Mouse (Mus musculus): ENCODE data around the gene Ptch1.

Gene Ptch1

DNA sequence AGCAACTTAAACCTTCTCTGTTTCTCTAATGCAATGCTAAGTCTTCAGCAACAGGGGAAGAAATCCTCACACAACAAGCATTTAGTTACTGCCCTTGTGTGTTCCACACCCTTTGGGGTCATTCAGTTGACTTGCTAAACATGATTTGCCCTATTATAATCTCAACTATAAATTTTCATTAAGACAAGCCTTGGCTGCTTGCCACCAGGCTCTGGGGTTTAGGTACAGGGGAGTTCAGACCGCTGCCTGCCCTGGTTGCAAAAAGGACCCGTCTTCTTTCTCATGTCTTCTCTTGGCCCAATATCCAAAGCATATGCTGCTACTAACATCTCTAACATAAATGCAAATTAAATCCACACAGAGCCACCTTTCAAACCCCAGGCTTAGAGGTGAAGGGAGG is 49.3 kb downstream of the Ptch1 start:
- ChIA-PET CTCF (interaction anchor here in 1 of 4 experiments (0.6 kb wide), 1 partner anchor 158 kb away, joined by 3 read pairs; no protein-coding TSS in a partner anchor), POLR2A (interaction anchor here in 2 of 4 experiments (0.6 to 6.4 kb wide), 5 partner anchors 8 to 231 kb away, joined by 3 to 53 read pairs (median 4); no protein-coding TSS in a partner anchor)

DNA sequence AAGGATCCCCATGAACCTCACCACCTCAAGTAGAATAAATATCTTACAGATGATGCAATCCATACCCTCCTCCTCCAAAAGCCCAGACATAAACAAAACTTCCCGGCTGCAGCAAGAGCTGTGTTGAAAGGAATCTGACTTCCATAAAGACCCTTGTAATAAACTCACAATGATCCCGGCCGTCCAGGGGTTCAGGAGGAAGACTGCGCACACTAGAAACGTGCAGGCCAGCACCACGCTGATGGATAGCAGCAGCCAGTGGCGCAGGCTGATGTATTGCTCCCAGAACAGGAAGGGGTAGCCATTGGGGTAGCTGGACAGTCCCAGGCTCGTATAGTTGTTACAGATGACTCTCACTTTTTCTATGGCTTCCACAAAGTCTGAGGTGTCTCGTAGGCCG is 50.6 kb downstream of the Ptch1 start:
- POLR2A ChIA-PET, result interaction anchor here in 2 of 4 experiments (0.5 to 1.1 kb wide), 5 partner anchors 12 to 92 kb away, joined by 3 read pairs; no protein-coding TSS in a partner anchor
- CTCF ChIA-PET, result no interaction called here

DNA sequence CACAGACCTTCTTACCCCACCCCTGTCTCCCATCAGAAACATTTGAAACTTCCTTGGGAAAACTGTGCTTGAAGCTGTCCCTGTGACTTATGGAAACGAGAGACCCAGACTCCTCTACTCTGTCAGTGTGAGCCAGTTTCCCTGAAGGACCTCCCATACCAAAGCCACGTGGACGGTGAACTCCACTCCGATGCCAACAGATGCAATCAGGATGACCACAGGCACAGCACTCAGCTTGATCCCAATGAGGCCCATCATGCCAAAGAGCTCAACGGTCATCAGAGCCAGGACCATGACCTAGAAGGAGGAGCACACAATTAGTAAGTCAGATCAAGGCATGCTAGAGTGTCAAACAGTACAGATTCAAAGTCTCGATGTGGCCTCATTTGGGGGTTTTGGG is 53.3 kb downstream of the Ptch1 start:
- CTCF ChIA-PET, result no interaction called here
- POLR2A ChIA-PET, result interaction anchor here in 1 of 4 experiments (0.9 to 1.6 kb wide), 3 partner anchors 9 to 41 kb away, joined by 3 to 4 read pairs (median 4); no protein-coding TSS in a partner anchor

DNA sequence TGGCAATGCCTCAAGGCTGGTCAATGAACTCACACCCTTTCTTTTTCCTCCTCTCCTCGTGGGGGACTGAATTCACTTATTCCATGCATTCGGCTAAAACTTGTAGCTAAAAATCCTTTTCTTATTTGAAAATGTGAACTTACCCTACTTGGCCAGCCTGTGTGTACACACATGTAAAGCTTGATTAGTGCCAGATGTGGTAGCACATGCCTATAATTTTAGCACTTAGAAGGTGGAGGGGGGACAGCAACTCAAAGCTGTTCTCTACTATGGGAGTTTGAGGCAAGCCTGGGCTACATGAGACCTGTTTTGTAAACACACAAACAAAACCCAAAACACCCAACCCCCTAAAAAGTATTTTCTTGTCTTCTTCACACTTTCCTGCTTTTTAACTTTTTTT is 56.9 kb downstream of the Ptch1 start:
- ChIA-PET POLR2A (interaction anchor here in 3 of 4 experiments (1.1 to 5.3 kb wide), 6 partner anchors 9 to 85 kb away, joined by 3 to 53 read pairs (median 4); partner anchors contain the start of gene Fancc (in 1 of the 3)), CTCF (no interaction called here)

DNA sequence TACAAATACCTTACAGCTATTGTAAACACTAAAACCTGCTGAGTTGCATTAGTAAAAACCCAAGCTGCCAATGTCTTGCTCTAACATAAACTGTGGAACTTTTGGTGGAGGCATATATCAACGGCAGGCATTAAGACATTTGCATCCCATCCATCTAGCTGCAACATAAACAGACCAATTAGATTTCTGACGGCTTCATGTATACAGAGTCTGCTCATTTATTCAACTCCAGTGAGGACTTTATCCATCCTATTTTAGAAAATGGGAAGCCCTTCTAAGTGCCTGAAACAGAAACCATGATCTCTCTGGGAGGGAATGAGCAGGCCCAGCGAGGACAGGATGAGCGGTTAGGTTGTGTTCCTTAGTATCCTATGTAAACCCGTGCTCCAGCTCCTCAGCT is 57.9 kb downstream of the Ptch1 start:
- ChIA-PET CTCF (interaction anchor here in 1 of 4 experiments (0.5 to 0.6 kb wide), 2 partner anchors 281 to 735 kb away, joined by 3 to 6 read pairs; no protein-coding TSS in a partner anchor), POLR2A (interaction anchor here in 3 of 4 experiments (0.6 to 5.3 kb wide), 7 partner anchors 10 to 797 kb away, joined by 3 to 53 read pairs (median 4); partner anchors contain the start of genes Aaed1 (in 1 of the 3) and Fancc (in 1 of the 3))

DNA sequence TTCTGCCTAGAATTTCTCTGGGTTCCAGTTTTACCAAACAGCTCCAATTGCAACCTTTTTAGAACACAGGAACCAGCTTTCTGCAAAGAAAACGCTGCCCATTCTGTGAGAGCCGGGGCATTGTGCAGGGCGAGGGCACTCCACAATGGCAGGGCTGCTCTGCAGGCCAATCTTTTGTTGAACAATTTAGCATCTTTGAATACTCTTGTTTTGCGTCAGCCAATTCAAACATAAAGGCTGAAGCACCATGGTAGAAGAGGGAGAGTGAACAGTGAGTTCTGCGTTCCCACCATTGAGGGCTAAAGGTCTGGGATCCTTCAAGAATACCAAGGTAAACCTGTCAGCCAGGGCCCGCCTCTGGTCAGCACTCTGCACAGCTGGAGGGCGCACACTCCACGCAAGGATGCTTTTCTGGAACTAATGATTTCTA is 58.5 kb downstream of the Ptch1 start:
- POLR2A ChIA-PET, result interaction anchor here (0.6 to 5.3 kb wide), 12 partner anchors 12 to 798 kb away, joined by 3 to 53 read pairs (median 4); partner anchors contain the start of genes Aaed1 (in 1 of the 4) and Fancc (in 1 of the 4)

DNA sequence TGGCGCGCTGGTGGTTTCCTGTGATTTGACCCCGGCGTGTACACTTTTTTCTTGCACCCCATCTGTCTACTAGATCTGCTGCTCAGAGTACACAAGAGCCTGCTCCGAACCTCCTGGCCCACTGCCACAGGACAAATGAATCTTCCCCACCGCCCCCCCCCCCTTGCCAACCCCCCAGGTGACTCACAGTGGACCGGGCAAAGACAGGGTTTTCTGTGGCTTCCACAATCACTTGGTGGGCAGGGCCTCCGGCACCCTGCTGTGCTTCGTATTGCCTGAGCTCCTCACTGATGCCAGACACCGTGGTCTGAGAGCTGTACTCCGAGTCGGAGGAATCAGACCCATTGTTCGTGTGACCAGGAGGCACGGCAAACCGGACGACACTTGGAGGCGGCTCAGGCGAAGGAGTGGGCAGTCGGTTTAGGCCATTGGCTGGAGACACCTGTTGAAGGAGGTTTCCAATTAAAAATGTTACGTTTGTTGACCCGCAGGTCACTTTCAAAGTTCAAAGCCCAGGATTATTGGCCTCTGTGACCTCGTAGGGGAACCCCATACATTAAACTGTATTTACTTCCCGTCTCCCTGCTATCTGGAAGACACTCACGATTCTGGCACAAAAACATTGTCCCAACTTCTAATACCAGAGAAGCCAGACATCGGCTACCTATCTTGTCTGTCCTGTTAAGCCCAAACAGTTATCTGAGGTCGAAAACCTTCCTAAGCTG is 59.9 kb downstream of the Ptch1 start:
- ChIA-PET POLR2A (interaction anchor here in 3 of 4 experiments (0.6 to 5.3 kb wide), 19 partner anchors 8 to 540 kb away, joined by 3 to 53 read pairs (median 4); partner anchors contain the start of gene Fancc (in 1 of the 3)), CTCF (interaction anchor here in 1 of 4 experiments (0.7 kb wide), 1 partner anchor 157 kb away, joined by 4 read pairs; no protein-coding TSS in a partner anchor)

More for the DNA sequence above, 58.5 kb downstream of the Ptch1 start:
- CTCF ChIA-PET, result interaction anchor here in 1 of 4 experiments (0.5 to 0.6 kb wide), 2 partner anchors 281 to 735 kb away, joined by 3 to 6 read pairs; no protein-coding TSS in a partner anchor

GRCm38 (mm10) chr13:63512411-63512810 is 61.0 kb downstream of the Ptch1 start:
- ChIA-PET CTCF (no interaction called here), POLR2A (interaction anchor here in 3 of 4 experiments (0.7 to 4.6 kb wide), 15 partner anchors 8 to 417 kb away, joined by 3 to 25 read pairs (median 6); partner anchors contain the start of gene Fancc (in 2 of the 3))

DNA sequence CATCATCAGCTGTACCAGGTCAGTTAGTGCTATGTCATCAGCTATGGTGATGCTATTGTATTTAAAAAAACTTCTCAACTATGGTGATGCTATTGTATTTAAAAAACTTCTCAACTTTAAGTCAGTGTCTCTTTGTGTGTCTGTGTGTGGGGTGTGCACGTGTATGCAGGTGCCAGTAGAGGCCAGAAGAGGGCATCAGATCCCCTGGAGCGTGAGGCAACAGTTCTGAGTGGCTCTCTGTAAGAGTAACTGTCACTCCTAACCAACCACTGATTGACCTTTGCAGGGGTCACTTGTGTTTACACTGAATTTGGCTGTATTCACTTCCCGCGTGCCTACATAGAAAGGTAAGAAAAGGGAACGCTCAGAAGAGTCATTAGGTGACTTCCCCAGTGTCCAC is 65.6 kb downstream of the Ptch1 start:
- CTCF ChIA-PET, result interaction anchor here in 1 of 4 experiments (0.5 kb wide), 1 partner anchor 661 kb away, joined by 4 read pairs; no protein-coding TSS in a partner anchor
- POLR2A ChIA-PET, result interaction anchor here in 2 of 4 experiments (0.5 to 1.6 kb wide), 4 partner anchors 11 to 76 kb away, joined by 3 to 4 read pairs (median 4); partner anchors contain the start of gene Fancc (in 1 of the 2)

- ChIA-PET CTCF (no interaction called here), POLR2A (interaction anchor here in 1 of 4 experiments (1.0 kb wide), 1 partner anchor 76 kb away, joined by 4 read pairs; no protein-coding TSS in a partner anchor)
Observed at GRCm38 (mm10) chr13:63507001-63507556, 66.3 kb downstream of the Ptch1 start.

- ChIA-PET CTCF (no interaction called here), POLR2A (interaction anchor here in 1 of 4 experiments (1.4 kb wide), 1 partner anchor 75 kb away, joined by 3 read pairs; no protein-coding TSS in a partner anchor)
Observed at GRCm38 (mm10) chr13:63506364-63506763, 67.0 kb downstream of the Ptch1 start.

- POLR2A ChIA-PET, result interaction anchor here in 1 of 4 experiments (0.9 to 1.0 kb wide), 3 partner anchors 14 to 166 kb away, joined by 3 read pairs; no protein-coding TSS in a partner anchor
- CTCF ChIA-PET, result interaction anchor here in 1 of 4 experiments (1.2 kb wide), 1 partner anchor 70 kb away, joined by 4 read pairs; no protein-coding TSS in a partner anchor
Observed at GRCm38 (mm10) chr13:63502391-63502790, 71.0 kb downstream of the Ptch1 start.

GRCm38 (mm10) chr13:63499489-63499888 is 73.9 kb downstream of the Ptch1 start:
- CTCF ChIA-PET, result no interaction called here
- POLR2A ChIA-PET, result interaction anchor here in 1 of 4 experiments (1.4 kb wide), 1 partner anchor 13 kb away, joined by 4 read pairs; no protein-coding TSS in a partner anchor

DNA sequence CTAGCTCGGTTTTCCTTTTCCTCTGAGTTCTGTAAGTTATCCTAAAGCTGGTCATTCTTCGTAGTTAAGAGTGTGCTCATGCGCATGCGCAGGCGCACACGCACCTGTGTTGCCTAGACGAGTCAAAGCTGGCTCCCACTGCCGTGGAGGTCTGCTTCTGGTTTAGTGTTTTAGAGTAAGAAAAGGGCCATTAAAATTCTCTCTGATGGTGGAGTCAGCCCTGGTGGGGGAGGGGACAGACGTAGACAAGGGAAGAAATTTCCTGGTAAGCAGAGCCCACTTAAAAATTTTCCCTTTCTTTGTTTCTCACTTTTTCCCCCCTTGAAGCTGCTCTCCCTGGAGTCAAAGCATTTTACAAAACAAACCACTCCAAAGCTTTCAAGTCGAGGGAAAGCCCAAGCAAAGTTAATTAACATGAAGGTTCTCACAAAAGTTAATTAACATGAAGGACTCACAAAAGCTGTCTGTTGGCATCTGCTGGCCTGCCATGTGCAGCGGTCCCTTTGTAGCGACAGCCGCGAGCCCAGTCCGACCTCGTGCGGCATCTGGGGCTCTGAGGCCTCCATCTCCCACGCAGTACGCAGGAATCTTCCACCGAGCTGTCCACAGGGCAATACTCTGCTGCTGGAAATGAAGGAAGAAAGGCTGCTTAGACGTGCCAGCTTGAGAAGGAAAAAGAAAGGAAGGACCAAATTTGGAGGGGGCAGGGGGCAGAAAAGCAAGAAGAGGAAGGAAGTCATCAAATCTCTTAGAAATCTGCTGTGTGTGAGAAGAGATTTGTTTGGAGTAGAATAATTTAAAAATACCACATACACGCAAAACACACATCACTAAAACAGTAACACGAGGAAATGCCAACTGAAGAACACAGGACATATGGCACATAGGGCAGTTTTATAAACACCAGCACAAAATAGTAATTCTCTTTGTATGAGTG is 76.5 kb downstream of the Ptch1 start, which contains the start of gene Fancc:
Gene Fancc, minus strand, starts transcription at position 633 of the 937 bp plus-strand sequence.
- CTCF ChIA-PET, result interaction anchor here in 1 of 4 experiments (1.3 kb wide), 1 partner anchor 32 kb away, joined by 4 read pairs; no protein-coding TSS in a partner anchor
- POLR2A ChIA-PET, result interaction anchor here (0.6 to 2.5 kb wide), 41 partner anchors 9 to 523 kb away, joined by 3 to 35 read pairs (median 4); partner anchors contain the start of gene Ptch1 (in 1 of the 4)

DNA sequence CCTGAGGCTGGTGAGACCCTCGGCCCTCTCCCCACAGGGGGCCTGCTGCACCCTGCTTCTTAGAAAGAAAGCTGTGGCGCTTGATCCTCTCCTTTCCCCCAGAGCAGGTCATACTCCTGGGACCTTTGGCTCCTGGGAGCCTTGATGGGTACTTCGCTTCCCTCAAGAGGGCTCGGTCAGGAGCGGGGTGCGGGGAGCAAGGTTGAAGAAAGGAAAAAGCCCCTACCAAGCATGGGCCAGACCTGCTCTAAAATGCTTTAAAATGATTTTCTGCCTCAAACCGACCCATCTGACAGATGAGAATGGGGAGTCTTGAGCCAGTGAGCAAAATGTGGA is 85.7 kb downstream of the Ptch1 start:
- POLR2A ChIA-PET, result interaction anchor here in 2 of 4 experiments (0.6 to 1.3 kb wide), 4 partner anchors 9 to 183 kb away, joined by 3 to 8 read pairs (median 5); no protein-coding TSS in a partner anchor

GRCm38 (mm10) chr13:63486791-63487706 is 86.3 kb downstream of the Ptch1 start:
- ChIA-PET POLR2A (interaction anchor here in 2 of 4 experiments (0.6 to 1.3 kb wide), 4 partner anchors 9 to 184 kb away, joined by 3 to 8 read pairs (median 5); no protein-coding TSS in a partner anchor), CTCF (interaction anchor here in 2 of 4 experiments (0.6 to 0.7 kb wide), 2 partner anchors 209 to 298 kb away, joined by 3 read pairs; no protein-coding TSS in a partner anchor)

More for the DNA sequence above, 85.7 kb downstream of the Ptch1 start:
- CTCF ChIA-PET, result interaction anchor here in 1 of 4 experiments (0.7 kb wide), 1 partner anchor 299 kb away, joined by 3 read pairs; no protein-coding TSS in a partner anchor

All from embryonic stem cell, embryonic (primary cell).